Mouse (Mus musculus): ENCODE data around the gene Mitd1. TPM values are rescaled to one million over a fixed set of nuclear protein-coding genes. Genes with fewer than 3 reads are reported as not detected.

Gene Mitd1
- total and polyA plus RNA-seq, 3 experiments: 8.6 to 112 (median 51.3) TPM

DNA sequence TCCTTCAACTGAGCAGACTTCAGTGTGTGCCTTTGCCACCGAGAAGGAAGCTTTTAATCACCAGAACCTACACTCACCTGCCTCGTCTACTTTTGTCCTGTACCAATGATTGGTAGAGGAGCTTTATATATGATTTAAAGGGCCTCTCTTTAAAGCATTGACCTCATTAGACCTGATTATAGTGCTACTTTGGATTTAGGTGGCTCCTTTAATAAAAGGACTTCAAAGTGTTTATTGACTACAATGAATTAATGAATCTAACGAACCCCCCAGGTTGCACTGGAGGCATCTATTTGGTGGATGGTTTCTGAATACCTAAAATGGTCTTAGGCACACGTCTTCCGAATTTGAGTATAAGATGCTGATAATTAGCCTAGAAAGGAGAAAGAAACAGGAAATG is 26.2 kb upstream of the Mitd1 start, which contains the start of gene Lyg2:
Lyg2 (minus strand) TSS at position 101 of the 400 bp plus-strand sequence.
- ATAC-seq (ENCODE audit: extremely low read depth, insufficient number of reproducible peaks, low FRiP score, poor library complexity, severe bottlenecking) (no peak), DNase-seq (ENCODE audit: low spot score) (no peak)
- H3K4me1 ChIP-seq (ENCODE audit: insufficient read depth, low read depth, low read length): no peaks in the 10 kb centered on the region
- H3K9me3 ChIP-seq (replicated peaks): no peaks in the 10 kb centered on the region
- H3K4me3 ChIP-seq (ENCODE audit: low read depth, low read length): no peak within 1 kb of the TSS
- no peak for TF ChIP-seq TAL1 (conservative IDR thresholded peaks at IDR 0.05; ENCODE audit: low read depth, low read length)
- TF ChIP-seq GATA1 (IDR thresholded peaks at IDR 0.05; ENCODE audit: borderline replicate concordance, low read length): no peak
- TF ChIP-seq CTCF (IDR thresholded peaks at IDR 0.05; ENCODE audit: low read depth, low read length): no peak
- no peak for TF ChIP-seq POLR2AphosphoS5 (IDR thresholded peaks at IDR 0.05; ENCODE audit: insufficient replicate concordance, low read depth, low read length)
- no peak for TF ChIP-seq GATA2 (IDR thresholded peaks at IDR 0.05; ENCODE audit: borderline replicate concordance, low read depth, low read length)
- H3K36me3 ChIP-seq (replicated peaks): no peaks in the 10 kb centered on the region
- peaks cover 40% of the 10 kb centered on the region for H3K27me3 ChIP-seq (ENCODE audit: insufficient read depth, low read length)

DNA sequence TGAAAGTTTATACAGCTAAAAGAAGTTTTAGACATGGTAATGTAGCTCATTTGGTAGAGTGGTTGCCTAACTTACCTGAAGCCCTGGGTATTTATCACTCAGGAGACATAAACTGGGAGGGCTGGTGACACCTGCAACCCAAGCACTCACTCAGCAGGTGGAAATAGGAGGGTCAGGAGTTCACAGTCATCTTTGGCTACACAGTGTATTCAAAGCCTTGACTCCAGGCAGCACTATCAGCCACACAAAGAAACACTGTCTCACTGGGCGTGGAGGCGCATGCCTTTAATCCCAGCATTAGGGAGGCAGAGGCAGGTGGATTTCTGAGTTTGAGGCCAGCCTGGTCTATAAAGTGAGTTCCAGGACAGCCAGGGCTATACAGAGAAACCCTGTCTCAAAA is 22.5 kb upstream of the Mitd1 start:
- H3K4me1 ChIP-seq (ENCODE audit: insufficient read depth, low read depth, low read length): no peaks in the 10 kb centered on the region
- TF ChIP-seq CTCF (IDR thresholded peaks at IDR 0.05; ENCODE audit: low read depth, low read length) (no peak), GATA1 (IDR thresholded peaks at IDR 0.05; ENCODE audit: borderline replicate concordance, low read length) (no peak), TAL1 (conservative IDR thresholded peaks at IDR 0.05; ENCODE audit: low read depth, low read length) (no peak)
- no peaks in the 10 kb centered on the region for H3K36me3 ChIP-seq (replicated peaks)
- ATAC-seq (ENCODE audit: extremely low read depth, insufficient number of reproducible peaks, low FRiP score, poor library complexity, severe bottlenecking) (no peak), DNase-seq (ENCODE audit: low spot score) (no peak)
- H3K27me3 ChIP-seq (ENCODE audit: insufficient read depth, low read length): peaks cover 38% of the 10 kb centered on the region
- H3K4me3 ChIP-seq (ENCODE audit: low read depth, low read length): no peak overlapping the region
- H3K9me3 ChIP-seq (replicated peaks): no peaks in the 10 kb centered on the region

DNA sequence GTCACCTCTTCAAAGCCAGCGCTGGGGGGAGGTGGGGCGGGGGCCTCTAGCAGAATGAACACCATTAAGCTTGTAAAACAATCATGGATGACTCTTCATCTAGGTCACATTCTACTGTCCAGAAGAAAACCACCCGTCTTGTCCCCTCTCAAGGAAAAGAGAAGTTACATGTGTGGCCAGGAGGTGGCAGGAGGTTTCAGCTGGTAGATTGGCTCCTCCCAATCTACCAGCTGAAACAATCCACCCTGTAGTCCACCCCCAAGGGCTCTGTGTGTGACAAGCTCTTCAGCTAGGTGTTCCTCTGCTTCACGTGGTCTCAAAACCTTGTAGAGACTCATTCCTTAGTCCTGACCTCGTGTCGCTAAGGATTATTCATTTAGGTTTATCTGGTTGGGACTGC is 13.0 kb upstream of the Mitd1 start:
- Histone ChIP-seq H3K9me3 (replicated peaks) (no peaks in the 10 kb centered on the region), H3K27me3 (ENCODE audit: insufficient read depth, low read length) (peaks cover 16% of the 10 kb centered on the region), H3K4me1 (ENCODE audit: insufficient read depth, low read depth, low read length) (peaks cover 2% of the 10 kb centered on the region; the same call in 1 of the 2 replicates), H3K36me3 (replicated peaks) (peaks cover 27% of the 10 kb centered on the region), H3K4me3 (ENCODE audit: low read depth, low read length) (no peak overlapping the region)
- ATAC-seq (ENCODE audit: extremely low read depth, insufficient number of reproducible peaks, low FRiP score, poor library complexity, severe bottlenecking) (no peak), DNase-seq (ENCODE audit: low spot score) (peak; percentile 59)
- no peak for TF ChIP-seq TAL1 (conservative IDR thresholded peaks at IDR 0.05; ENCODE audit: low read depth, low read length)
- no peak for TF ChIP-seq GATA1 (IDR thresholded peaks at IDR 0.05; ENCODE audit: borderline replicate concordance, low read length)
- TF ChIP-seq GATA2 (IDR thresholded peaks at IDR 0.05; ENCODE audit: borderline replicate concordance, low read depth, low read length): no peak
- TF ChIP-seq CTCF (IDR thresholded peaks at IDR 0.05; ENCODE audit: low read depth, low read length): no peak
- no peak for TF ChIP-seq POLR2AphosphoS5 (IDR thresholded peaks at IDR 0.05; ENCODE audit: insufficient replicate concordance, low read depth, low read length)

DNA sequence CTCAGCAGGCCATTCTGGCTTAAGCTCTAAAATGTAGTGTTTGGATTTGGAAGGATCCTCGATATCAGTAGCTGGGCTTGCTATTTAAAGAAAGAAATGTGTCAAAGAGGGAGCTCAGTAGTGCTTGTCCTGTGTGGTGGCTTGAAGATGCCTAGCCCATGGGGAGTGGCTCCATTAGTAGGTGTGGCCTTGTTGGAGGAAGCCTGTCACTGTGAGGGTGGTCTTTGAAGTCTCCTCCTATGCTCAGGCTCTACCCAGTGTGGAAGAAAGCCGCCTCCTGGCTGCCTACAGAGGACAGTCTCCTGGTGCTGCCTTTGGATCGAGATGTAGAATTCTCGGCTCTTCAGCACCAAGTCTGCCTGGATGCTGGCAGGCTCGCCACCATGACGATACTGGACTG is 10.1 kb upstream of the Mitd1 start:
- ATAC-seq (ENCODE audit: extremely low read depth, insufficient number of reproducible peaks, low FRiP score, poor library complexity, severe bottlenecking) (no peak), DNase-seq (ENCODE audit: low spot score) (no peak)
- Histone ChIP-seq H3K4me3 (ENCODE audit: low read depth, low read length) (no peak overlapping the region), H3K27me3 (ENCODE audit: insufficient read depth, low read length) (peaks cover 3% of the 10 kb centered on the region; the same call in 1 of the 2 replicates), H3K9me3 (replicated peaks) (no peaks in the 10 kb centered on the region), H3K36me3 (replicated peaks) (peaks cover 54% of the 10 kb centered on the region), H3K4me1 (ENCODE audit: insufficient read depth, low read depth, low read length) (peaks cover 2% of the 10 kb centered on the region)
- TF ChIP-seq GATA1 (IDR thresholded peaks at IDR 0.05; ENCODE audit: borderline replicate concordance, low read length) (no peak), POLR2AphosphoS5 (IDR thresholded peaks at IDR 0.05; ENCODE audit: insufficient replicate concordance, low read depth, low read length) (0 out of 2 replicates have a peak, but pooled peaks have one; percentile 50), TAL1 (conservative IDR thresholded peaks at IDR 0.05; ENCODE audit: low read depth, low read length) (no peak), GATA2 (IDR thresholded peaks at IDR 0.05; ENCODE audit: borderline replicate concordance, low read depth, low read length) (no peak), CTCF (IDR thresholded peaks at IDR 0.05; ENCODE audit: low read depth, low read length) (no peak)

DNA sequence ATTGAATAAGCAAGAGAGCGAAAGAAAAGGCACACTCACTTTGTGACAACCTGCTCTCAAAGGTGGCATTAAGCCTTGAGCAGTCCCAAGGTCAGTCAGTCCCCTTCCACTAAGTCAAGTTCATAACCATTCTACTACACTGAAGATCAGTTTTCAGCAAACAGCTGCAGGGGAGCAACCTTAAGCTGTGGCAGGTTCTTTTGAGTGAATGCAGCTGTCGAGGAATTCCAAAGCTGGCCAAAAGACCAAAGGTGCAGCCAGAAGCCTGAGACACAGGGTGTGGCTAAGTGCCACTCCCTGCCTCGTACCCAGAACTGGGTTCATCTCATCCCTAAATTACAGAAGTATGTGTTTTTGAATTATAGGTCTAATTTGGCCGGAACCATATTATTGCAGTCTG is 9.6 kb upstream of the Mitd1 start:
- H3K27me3 ChIP-seq (ENCODE audit: insufficient read depth, low read length): no peaks in the 10 kb centered on the region
- peaks cover 2% of the 10 kb centered on the region for H3K4me1 ChIP-seq (ENCODE audit: insufficient read depth, low read depth, low read length)
- TF ChIP-seq POLR2AphosphoS5 (IDR thresholded peaks at IDR 0.05; ENCODE audit: insufficient replicate concordance, low read depth, low read length): no peak
- no peak for TF ChIP-seq TAL1 (conservative IDR thresholded peaks at IDR 0.05; ENCODE audit: low read depth, low read length)
- TF ChIP-seq CTCF (IDR thresholded peaks at IDR 0.05; ENCODE audit: low read depth, low read length): no peak
- no peak for TF ChIP-seq GATA1 (IDR thresholded peaks at IDR 0.05; ENCODE audit: borderline replicate concordance, low read length)
- no peak for TF ChIP-seq GATA2 (IDR thresholded peaks at IDR 0.05; ENCODE audit: borderline replicate concordance, low read depth, low read length)
- peaks cover 58% of the 10 kb centered on the region for H3K36me3 ChIP-seq (replicated peaks)
- DNase-seq (ENCODE audit: low spot score) (no peak), ATAC-seq (ENCODE audit: extremely low read depth, insufficient number of reproducible peaks, low FRiP score, poor library complexity, severe bottlenecking) (no peak)
- H3K9me3 ChIP-seq (replicated peaks): no peaks in the 10 kb centered on the region
- H3K4me3 ChIP-seq (ENCODE audit: low read depth, low read length): no peak overlapping the region

DNA sequence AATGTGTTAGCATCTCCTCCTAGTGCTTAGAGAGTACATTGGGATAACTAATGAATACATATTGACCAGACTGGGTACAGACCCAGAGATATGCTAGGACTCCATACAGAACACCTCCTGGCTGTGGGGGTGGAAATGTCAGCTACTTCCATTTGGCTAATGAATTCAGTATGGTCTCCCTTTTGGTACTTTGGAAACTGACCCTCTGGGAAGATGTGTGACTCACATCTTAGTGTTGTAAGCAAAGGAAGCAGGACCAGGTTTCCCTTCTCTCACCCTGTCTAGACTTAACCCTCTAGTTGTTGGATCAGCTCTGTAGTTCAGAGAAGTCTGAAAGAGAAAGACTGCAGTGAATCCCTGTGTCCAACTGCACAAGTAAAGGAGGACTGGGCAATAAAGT is 4.4 kb upstream of the Mitd1 start:
- H3K9me3 ChIP-seq (replicated peaks): no peaks in the 10 kb centered on the region
- no peak for ATAC-seq (ENCODE audit: extremely low read depth, insufficient number of reproducible peaks, low FRiP score, poor library complexity, severe bottlenecking)
- H3K36me3 ChIP-seq (replicated peaks): peaks cover 78% of the 10 kb centered on the region
- no peak overlapping the region for H3K4me3 ChIP-seq (ENCODE audit: low read depth, low read length)
- no peak for TF ChIP-seq POLR2AphosphoS5 (IDR thresholded peaks at IDR 0.05; ENCODE audit: insufficient replicate concordance, low read depth, low read length)
- DNase-seq (ENCODE audit: low spot score): no peak
- H3K4me1 ChIP-seq (ENCODE audit: insufficient read depth, low read depth, low read length): peaks cover 28% of the 10 kb centered on the region
- H3K27me3 ChIP-seq (ENCODE audit: insufficient read depth, low read length): no peaks in the 10 kb centered on the region

DNA sequence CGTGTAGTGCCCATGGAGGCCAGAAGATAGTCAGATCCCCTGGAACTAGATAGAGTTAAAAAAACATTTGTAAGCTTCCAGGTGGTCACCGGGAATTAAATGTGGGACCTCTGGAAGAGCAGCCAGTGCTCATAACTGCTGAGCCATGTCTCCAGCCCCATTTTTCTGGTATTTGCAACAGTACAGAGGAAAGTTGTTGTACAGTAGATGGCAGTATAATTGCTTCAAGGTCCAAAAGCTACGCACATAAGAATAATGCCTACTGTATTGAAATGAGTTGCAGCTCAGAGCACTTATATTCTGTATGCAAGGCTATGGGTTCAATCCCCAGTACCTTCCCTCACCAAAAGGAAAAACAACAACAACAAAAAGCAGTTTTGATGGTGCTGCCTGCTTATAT is 1.2 kb upstream of the Mitd1 start:
- DNase-seq (ENCODE audit: low spot score) (peak; percentile 56), ATAC-seq (ENCODE audit: extremely low read depth, insufficient number of reproducible peaks, low FRiP score, poor library complexity, severe bottlenecking) (no peak)
- H3K9me3 ChIP-seq (replicated peaks): no peaks in the 10 kb centered on the region
- H3K27me3 ChIP-seq (ENCODE audit: insufficient read depth, low read length): no peaks in the 10 kb centered on the region
- H3K4me1 ChIP-seq (ENCODE audit: insufficient read depth, low read depth, low read length): peaks cover 52% of the 10 kb centered on the region
- peak overlapping the region; percentile 77 for H3K4me3 ChIP-seq (ENCODE audit: low read depth, low read length)
- peaks cover 73% of the 10 kb centered on the region for H3K36me3 ChIP-seq (replicated peaks)
- TF ChIP-seq TAL1 (conservative IDR thresholded peaks at IDR 0.05; ENCODE audit: low read depth, low read length) (no peak), POLR2AphosphoS5 (IDR thresholded peaks at IDR 0.05; ENCODE audit: insufficient replicate concordance, low read depth, low read length) (no peak), CTCF (IDR thresholded peaks at IDR 0.05; ENCODE audit: low read depth, low read length) (no peak), GATA1 (IDR thresholded peaks at IDR 0.05; ENCODE audit: borderline replicate concordance, low read length) (no peak), GATA2 (IDR thresholded peaks at IDR 0.05; ENCODE audit: borderline replicate concordance, low read depth, low read length) (no peak)
